Mouse (Mus musculus) kidney, adult 2 months (tissue): ENCODE results near the gene Gm4869.

Experiments used
- CTCF ChIP-seq: fragments of 200-500 bp; conservative IDR thresholded peaks from 2 replicates; pipeline ENCODE4 v1.5.1; 2011; ENCODE audit warnings: low read depth, mild to moderate bottlenecking, control low read depth, low read length, moderate library complexity, mixed read lengths; ENCODE audit not compliant: insufficient read depth, insufficient read length
- POLR2A ChIP-seq: fragments of 200-500 bp; IDR thresholded peaks from one replicate; pipeline ENCODE4 v1.6.1; 2011; ENCODE audit warnings: low read depth, low read length, control low read depth

DNA sequence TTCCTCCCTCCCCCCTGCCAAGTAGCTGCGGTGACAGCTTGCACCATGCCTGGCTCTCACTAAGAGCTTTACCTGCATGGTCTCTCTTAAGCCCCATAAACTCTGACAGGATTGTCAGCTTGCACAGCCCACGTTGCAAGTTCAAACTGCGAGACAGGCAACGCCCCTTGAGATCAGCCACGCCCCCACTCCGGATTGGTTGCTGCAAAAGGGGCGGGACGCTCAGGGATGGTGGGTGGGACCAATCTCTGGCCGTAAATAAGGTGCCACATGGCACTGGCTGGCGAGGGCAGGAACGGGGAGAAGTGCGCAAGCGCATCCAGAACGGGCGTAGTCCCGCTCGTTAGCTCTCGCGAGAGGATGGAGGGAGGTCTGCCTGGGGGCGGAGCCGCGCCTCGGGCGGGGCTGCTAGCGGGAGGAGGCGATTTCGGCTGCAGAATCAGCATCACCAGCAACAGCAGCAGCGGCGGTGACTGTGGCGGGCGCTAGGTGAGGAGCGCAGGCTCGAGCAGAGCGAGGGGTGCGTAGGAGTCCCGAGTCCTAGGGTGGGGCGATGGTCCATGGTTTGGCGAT lies 59.8 kb downstream of the Gm4869 start, which contains the start of gene Chst12:
- TF ChIP-seq CTCF: no peak
- TF ChIP-seq POLR2A: no peak
